Mouse (Mus musculus): Measurements from ENCODE around the gene Slc25a17.

DNA sequence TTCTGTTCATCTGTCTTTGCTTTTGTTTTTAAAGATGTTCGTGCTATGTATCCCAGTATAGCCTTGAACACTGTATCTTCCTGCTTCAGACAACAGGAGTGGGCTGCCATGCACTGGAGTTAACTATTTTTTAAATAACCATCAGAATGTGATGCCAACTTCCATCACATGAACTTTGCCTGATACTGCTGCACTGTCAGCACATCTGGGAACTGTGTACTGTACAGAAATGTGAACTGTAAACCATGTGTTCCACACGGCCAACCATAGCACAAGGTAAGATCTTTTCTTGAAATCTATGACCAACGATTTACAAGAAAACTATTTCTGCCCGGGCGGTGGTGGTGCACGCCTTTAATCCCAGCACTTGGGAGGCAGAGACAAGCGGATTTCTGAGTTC lies 33.1 kb downstream of the Slc25a17 start:
- TF ChIP-seq ZC3H11A (IDR thresholded peaks at IDR 0.05; ENCODE audit: borderline replicate concordance, low read depth, low read length) (no peak), HCFC1 (IDR thresholded peaks at IDR 0.05; ENCODE audit: borderline replicate concordance, insufficient read depth, low read length) (no peak), CHD2 (IDR thresholded peaks at IDR 0.05; ENCODE audit: low read depth, low read length) (no peak)

Data from ES-E14 (cell line).